Mouse (Mus musculus) v-Abl transformed pro-B cells (cell line): ENCODE results near the gene Grin2d.

Experiments
- in situ Hi-C, 2 experiments: fragments of 400-800 bp; cut with MboI; formaldehyde crosslinking; loops; one replicate each; pipeline ENCODE4 v1.15.1; 2025; ENCODE audit not compliant: unreplicated experiment in 2 of 2

The Grin2d gene

DNA sequence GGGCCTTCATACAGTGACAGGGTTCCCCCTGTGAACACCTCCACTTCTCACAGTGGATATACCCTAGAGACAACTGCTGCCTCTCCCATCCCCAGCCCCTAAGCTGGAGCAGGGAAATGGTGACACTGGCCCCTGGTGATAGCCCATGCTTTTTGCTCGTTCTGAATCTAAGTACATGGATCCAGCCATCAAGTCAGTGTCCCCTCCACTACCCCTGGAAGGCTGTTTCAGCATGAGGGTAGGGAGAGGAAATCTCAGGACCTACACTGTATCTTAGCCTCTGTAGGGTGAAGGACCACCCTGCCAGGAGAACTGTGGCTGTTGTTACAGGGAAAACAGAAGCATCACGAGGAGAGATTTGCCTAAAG lies 62.2 kb downstream of the Grin2d start:
- in situ Hi-C loops, result no loop called here

DNA sequence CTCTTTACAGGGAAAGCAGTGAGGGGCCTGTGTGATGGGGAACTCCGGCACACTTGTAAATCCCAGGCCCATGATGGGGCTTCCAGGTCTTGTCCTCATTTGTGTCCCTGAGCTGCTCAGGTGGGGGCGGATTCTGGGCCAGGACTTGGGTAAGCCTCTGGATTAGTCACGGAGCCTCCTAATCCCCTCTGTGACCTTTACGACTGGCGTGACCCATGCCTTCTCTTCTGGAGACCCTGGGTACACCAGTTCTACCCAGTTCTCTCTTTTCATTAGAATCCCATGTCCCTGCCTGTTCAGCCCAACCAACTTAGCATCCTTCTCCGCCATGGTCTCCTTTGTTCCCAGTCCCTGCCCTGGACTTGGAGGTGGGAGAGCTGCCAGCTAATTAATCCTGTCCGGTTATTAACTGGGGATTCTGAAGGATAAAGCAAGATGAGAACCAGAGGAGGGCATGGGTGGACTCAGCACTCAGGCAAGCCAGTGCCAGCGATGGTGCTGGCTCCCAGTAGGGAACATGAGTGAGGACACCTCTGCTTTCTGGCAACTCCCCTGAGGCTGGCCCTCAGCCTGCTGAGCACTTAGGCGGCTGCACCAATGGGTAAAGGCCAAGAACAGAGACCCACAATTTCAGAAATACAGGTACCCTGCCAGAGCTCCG lies 62.7 kb downstream of the Grin2d start:
- in situ Hi-C loops, result no loop called here

DNA sequence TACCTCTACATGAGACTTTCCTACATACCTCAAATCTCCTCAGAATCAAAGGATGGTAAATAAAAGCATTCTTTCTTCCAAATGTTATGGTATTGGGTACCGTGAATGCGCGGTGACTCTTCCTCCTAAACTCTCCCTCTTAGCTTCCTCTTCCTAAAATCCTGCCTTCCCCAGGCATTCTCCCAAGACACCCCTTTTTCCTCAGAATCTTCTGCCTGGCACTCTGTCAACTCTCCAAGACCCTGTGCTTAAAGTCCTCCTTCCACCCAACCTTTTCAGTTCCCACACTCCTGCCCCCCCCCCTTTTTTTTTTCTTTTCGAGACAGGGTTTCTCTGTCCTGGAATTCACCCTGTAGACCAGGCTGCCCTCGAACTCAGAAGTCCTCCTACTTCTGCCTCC lies 63.3 kb downstream of the Grin2d start:
- in situ Hi-C loops, result no loop called here

DNA sequence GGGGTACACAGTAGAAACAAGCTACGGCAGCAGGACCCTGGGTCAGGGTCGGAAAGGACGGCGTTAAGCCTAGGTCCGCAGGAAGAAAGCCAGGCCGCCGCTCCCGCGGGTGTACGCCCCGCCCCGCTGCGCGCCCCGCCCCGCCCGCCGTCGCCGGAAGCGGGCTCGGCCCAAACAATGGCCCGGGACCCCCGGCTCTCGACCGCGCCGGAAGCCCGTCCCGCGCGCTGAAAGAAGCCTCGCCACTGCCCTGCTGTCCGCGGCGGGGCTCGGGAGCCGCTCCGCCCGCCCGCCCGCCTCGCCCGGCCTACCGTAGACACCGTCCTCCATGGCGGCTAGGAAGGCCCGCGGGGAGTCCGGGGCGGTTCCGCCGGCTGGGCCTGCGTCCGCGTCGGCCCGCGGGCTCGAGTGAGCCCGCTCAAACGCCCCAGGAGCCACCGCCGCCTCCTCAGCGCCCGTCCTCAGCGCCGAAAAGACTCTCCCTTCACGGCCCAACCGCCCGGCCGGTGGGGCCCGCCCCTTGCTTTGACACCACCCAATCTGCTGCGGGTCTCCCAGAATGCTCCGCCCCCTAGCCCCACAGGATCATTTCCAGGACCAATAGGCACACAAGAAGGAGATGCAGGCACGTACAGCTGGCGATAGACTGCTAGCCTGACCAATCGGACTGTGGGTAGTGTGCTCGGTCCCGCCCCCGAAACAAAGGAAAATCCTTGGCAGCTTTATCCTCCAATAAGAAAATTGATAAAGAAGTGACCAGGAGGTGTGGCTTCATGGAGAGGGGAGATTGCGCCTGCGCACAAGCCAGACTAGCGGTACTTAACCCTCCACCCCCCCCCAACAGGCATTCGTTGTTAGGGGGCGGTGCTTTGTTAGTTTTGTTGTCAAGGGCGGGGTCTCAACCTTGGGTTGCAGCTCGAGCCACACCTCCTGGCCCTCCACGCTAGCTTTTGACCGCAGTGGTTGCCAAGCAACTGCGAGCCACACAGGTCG lies 64.1 kb downstream of the Grin2d start, which contains the start of gene Cyth2:
TSS of gene Cyth2 (minus strand) at position 795 of the 993 bp plus-strand sequence.
- in situ Hi-C loops, result no loop called here

DNA sequence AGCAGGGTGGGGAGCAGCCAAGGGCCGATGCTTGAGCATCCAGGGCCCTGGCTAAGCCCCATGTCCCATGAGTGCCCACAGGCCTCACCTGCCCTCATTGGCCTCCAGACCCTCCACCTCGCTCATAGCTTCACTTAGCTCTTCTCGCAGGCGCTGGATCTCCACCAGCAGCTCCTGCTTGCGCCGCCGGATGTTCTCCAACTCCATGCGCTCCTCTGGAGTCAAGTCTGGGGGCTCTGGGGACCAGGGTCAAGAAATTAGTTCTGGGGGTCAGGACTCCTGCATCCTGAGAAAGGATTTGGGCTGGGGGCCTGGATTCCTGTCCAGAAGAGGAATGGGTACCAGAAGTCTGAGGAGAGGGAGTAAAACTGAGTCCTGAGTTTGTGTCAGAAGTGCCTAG lies 65.3 kb downstream of the Grin2d start:
- in situ Hi-C loops, result no loop called here

DNA sequence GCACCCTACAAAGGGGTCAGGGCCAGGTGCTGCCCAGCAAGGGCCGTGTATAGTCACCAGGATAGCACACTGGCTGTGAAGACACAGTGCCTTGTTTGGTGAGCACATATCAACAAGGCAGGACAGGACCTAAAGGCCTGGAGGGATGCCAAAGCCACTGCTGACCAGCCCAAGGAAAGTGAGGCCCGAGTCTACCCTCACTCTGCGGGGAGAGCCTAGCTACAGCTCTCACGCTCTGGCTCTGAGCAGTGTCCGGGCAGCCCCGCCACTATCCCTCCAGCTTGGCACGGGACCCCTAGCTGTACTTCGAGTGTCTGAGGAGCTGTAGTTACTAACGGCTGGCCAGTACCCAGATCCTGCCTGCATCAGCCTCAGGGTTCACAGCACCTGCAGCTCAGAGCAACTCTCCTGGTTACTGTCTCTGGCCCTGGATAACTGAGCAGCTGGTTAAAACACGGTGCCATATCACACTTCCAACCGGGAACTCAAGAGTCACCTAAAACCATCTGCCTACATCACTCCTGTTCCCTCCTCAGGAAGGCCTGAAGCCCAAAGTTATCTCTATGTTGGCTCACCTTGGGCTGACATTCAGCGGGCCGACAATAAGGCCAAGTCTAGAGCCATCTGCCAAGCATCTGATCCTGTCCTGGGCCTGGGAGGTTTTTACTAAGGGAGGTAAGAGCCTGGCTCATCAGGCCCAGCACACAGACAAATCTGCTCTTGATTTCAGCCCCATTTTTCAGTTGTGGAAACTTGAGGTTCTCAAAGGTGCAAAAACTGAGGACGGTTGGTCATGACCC lies 68.7 kb downstream of the Grin2d start:
- in situ Hi-C loops, result loop anchor here in 1 of 2 experiments (10.0 kb wide), 1 partner anchor 125 kb away; no protein-coding TSS in a partner anchor

DNA sequence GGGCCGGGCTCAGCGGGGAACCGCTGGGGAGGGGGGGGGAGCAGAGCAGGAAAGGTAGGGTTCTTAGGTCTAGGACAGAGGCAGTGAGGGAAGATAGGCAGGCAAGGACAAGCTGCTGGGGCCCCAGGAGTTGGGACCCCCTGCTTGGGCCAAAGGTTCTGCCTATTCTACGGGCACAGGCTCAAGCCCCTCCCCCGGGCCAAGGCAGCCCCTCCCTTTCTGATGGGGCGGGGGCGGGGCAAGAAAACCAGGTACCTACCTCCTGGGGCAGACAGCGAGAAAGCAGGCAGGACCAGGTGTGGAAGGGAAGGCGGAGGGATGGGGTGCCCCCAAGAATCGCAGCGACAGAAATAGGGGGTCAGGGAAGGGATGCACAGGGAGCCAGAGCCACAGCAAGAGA lies 69.7 kb downstream of the Grin2d start:
- in situ Hi-C loops, result loop anchor here in 1 of 2 experiments (10.0 kb wide), 1 partner anchor 126 kb away; no protein-coding TSS in a partner anchor

DNA sequence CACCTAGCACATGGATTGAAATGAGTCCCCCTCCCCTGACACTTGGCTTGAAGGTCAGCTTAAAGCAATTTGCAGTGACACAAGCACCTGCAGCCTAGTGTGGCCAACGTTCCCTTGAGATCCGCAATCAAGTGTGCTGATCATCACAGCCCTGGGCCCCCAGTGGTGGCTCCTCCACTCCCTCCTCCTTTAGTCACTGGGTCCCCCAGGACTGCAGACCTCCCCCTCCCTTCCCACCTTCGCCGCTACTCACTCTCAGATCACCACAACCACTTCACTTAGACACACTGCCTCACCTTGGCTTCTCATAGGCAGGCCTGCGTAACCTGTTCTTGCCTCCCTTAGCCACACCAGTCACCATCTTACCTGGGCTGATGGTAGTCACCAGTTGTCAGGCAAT lies 72.2 kb downstream of the Grin2d start:
- in situ Hi-C loops, result loop anchor here in 1 of 2 experiments (10.0 kb wide), 1 partner anchor 129 kb away; no protein-coding TSS in a partner anchor

DNA sequence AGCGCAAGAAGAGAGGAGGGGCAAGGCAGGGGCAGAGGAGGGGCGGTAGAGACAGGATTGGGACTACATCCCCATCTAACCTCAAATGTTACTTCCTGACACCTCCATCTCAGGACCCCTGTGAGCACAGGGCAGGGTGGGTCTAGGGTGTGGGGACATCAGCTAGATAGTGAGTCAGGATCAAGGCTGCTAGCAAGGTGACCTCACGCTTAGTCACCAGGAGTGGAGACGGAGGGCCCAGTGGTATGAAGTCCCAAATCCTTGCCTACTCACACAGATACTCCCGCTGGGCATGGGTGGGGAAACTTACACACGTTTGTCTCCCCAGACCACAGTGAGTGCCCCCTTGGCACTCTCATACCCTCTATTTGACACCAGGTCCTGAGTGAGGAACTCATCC lies 75.6 kb downstream of the Grin2d start:
- in situ Hi-C loops, result loop anchor here (5.0 to 10.0 kb wide), 2 partner anchors 65 to 132 kb away; no protein-coding TSS in a partner anchor

DNA sequence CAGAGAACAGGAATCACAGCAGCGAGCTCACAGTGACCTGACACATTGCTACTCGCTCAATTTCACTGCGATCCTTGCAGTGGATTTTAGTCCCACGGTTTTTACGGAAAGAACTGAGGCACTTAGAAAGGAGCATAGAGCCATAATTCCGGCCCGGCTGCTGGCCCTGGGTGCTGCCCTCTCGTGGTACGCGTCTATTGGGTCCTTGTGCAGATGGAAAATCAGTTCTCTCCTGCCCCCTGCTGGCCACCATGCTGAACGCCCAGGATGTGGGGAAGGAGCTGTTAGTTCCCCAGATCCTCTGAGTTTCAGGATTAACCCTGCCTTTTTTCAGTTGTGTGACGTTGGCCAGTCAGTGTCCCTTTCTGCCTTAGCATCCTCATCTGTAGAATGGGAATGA lies 76.8 kb downstream of the Grin2d start:
- in situ Hi-C loops, result loop anchor here (5.0 to 10.0 kb wide), 2 partner anchors 64 to 133 kb away; no protein-coding TSS in a partner anchor

DNA sequence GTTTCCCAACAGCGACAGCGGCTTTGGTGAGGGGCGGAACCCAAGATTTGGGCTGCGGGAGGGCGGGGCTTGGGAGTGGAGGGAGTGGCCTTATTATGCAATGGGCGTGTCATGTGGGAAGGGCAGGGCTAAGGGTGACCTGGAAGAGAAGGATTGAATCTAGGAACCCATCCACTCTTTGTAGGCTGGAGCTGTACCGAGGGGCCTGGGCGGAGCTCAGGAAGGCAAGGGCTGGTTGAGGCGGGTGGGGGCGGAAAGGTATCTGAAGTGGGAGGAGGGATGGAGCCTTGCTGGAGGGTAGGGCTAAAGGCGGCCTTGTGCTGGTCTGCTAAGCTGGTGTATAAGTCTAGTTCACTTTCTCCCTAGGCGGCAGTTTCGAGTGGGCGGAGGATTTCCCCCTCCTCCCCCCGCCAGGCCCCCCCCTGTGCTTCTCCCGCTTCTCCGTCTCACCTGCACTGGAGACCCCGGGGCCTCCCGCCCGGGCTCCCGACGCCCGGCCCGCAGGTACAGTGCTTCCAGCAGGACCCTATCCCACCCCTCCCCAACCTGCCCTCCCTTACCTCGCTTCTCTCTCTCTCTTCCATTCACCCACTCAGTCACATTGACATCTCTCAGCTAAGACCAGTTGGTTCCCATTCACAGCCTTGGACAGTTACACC lies 77.5 kb downstream of the Grin2d start:
- in situ Hi-C loops, result loop anchor here (5.0 to 10.0 kb wide), 2 partner anchors 63 to 134 kb away; no protein-coding TSS in a partner anchor

DNA sequence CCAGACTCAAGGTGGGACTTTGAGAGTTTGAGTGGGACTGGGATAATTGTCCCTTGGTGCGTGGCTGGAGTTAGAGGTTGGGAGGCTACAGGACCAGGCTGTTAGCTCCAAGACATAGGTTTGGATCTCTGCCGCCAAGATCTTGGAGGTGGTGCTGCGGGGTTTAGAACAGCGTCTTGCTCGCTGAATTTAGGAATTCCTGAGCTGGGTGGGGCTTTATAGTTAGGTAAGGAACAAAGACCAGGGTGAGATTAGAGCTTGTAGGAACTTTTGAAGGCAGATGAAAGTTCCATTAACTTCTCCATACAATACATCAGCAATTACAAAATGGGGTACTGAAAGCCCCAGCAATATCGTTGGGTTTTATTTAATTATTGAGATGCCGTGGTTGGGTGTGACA lies 78.2 kb downstream of the Grin2d start:
- in situ Hi-C loops, result loop anchor here (5.0 to 10.0 kb wide), 2 partner anchors 63 to 135 kb away; no protein-coding TSS in a partner anchor

DNA sequence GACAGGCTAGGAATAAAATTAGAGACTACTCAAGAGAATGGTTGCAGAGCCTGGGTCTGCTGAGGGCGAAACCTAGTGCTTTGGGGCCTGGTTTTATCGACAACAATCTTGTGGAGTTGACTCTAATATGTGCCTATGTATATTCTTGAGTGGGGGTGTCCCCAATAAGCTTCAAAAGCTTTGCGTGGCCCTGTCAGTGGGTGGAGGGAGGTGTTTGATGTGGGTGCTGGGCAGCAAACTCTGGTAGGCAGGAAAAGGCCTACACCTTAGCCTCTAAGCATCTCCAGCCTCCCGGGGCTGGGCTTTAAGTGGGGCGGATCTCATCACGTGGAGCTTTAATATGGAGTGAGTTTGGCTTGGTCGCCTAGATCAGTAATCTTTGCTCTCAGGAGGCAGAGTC lies 79.2 kb downstream of the Grin2d start:
- in situ Hi-C loops, result no loop called here

DNA sequence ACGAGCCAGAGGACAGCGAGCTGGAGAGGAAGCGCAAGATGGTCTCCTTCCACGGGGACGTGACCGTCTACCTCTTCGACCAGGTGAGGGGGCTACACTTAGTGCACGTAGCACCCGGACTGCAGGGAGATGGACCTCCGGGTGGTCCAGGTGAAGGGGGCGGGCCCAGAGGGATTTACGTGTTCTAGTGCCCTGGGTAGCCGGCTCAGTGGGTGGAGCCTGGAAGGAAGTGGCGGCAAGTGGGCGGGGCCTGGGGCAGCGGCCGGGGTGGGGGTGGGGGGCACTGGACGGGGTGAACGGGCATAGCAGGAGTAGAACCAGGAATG lies 79.7 kb downstream of the Grin2d start:
- in situ Hi-C loops, result no loop called here

DNA sequence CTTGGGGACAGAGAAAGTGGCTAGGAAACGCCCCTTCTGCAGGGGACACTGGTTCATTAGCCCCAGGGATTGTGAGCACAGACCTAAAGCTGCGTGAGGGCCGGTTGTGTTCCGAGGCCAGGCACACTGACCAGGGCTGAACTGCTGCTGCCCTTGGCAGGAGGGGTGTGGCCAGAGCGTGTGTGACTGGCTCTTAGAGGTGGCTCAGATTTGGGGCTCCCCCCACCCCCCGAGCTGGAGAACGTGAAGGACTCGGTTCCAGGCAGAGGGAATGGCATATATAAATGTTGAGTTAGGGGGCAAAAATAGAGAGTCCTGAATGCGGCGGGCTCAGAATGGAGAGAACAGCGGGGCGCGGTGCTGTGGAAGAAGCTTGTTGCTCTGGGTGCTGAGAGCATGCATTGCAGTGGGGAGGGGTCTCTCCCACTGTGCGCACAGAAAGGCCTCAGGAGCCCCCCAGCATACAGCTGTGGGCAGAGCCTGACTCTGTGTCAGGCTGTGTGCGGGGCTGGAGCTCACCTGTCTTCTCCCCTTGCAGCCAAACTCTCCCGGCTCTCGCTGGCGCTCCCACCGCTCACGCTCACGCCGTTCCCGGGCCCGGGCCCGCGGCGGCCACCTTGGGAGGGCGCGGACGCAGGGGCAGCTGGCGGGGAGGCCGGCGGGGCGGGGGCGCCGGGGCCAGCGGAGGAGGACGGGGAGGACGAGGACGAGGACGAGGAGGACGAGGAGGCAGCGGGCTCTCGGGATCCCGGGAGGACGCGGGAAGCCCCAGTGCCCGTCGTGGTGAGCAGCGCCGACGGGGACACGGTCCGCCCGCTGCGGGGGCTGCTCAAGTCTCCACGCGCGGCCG lies 80.3 kb downstream of the Grin2d start:
- in situ Hi-C loops, result no loop called here

DNA sequence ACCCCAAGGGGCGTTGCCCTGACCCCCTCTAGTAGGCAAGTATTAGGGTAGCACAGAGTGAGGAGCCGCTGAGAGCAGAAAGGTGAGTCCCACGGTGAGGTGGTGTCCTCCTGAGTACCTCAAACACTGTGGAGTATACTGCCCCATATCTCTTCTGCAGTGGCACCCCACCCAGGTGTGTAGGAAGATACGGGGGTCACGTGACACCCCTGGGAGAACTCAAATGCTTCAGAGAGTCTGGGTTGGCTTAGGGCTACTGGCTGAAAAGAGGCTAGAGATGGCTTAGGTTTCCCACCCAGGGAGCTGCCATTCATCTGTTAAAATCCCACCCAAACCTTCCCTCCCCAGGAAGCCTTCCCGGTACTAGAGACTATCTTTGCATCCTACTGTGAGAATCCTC lies 81.2 kb downstream of the Grin2d start:
- in situ Hi-C loops, result no loop called here

DNA sequence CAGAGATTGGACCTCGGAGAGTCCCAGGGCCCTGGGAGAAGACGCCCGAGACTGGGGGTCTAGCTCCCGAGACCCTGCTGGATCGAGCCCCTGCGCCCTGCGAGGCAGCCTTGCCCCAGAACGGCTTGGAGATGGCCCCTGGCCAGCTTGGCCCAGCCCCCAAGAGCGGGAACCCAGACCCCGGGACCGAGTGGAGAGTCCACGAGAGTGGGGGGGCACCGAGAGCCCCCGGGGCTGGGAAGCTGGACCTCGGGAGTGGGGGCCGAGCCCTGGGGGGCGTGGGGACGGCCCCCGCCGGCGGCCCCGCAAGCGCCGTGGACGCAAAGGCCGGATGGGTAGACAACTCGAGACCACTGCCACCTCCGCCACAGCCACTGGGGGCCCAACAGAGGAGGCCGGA lies 83.2 kb downstream of the Grin2d start:
- in situ Hi-C loops, result no loop called here

DNA sequence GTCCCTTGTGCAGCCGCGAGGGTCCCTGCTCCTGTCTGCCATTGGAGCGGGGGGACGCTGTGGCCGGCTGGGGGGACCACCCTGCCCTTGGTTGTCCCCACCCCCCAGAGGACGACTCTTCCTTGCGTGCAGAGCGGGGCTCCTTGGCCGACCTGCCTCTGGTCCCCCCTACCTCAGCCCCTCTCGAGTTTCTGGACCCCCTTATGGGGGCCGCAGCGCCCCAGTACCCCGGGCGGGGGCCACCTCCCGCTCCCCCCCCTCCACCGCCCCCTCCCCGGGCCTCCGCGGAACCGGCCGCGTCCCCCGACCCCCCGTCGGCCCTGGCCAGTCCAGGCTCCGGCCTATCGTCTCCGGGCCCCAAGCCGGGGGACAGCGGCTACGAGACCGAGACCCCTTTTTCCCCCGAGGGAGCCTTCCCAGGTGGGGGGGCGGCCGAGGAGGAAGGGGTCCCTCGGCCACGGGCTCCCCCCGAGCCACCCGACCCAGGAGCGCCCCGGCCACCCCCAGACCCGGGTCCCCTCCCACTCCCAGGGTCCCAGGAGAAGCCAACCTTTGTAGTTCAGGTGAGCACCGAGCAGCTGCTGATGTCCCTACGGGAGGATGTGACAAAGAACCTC lies 84.1 kb downstream of the Grin2d start:
- in situ Hi-C loops, result no loop called here

DNA sequence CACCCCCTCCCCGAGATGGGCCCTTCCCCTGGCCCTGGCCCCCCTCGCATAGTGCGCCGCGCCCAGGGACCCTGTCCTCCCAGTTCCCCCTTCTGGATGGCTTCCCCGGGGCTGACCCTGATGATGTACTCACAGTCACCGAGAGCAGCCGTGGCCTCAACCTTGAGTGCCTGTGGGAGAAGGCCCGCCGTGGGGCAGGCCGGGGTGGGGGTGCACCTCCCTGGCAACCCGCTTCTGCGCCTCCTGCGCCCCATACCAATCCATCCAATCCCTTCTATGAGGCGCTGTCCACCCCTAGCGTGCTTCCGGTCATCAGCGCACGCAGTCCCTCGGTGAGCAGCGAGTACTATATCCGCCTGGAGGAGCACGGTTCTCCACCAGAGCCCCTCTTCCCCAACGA lies 84.9 kb downstream of the Grin2d start:
- in situ Hi-C loops, result no loop called here
